Mouse (Mus musculus): ENCODE results near the gene Gm973. TPM values are rescaled to one million over a fixed set of nuclear protein-coding genes. Genes with fewer than 3 reads are reported as not detected.

Gm973 gene
- polyA plus RNA-seq, 2 experiments: 2.1 to 2.8 TPM

GRCm38 (mm10) chr1:59495970-59496369, 20.1 kb upstream of the Gm973 start:
- H3K27ac ChIP-seq (replicated peaks; ENCODE audit: low read depth, low read length): no peak overlapping the region
- no peak for TF ChIP-seq POLR2A (IDR thresholded peaks at IDR 0.05; ENCODE audit: borderline replicate concordance, extremely low read depth, insufficient read depth, insufficient read length)
- no peak for ATAC-seq (ENCODE audit: low FRiP score, low read depth)

GRCm38 (mm10) chr1:59497741-59498613, 18.1 kb upstream of the Gm973 start:
- no peak overlapping the region for H3K27ac ChIP-seq (replicated peaks; ENCODE audit: low read depth, low read length)
- 73% methylated on average over 6 of the region's 6 CpGs for WGBS
- no peaks in the 10 kb centered on the region for H3K27me3 ChIP-seq (ENCODE audit: control insufficient read depth, insufficient read depth, low read length)

More at GRCm38 (mm10) chr1:59495970-59496369, 20.1 kb upstream of the Gm973 start:
- WGBS: 91% methylated on average over 5 of the region's 5 CpGs
- H3K36me3 ChIP-seq (ENCODE audit: control insufficient read depth, insufficient read depth, low read length): peaks cover under 1% of the 10 kb centered on the region; the same call in 1 of the 2 replicates
- no peaks in the 10 kb centered on the region for H3K9me3 ChIP-seq (ENCODE audit: control insufficient read depth, low read length)
- H3K4me3 ChIP-seq (replicated peaks; ENCODE audit: low read length): no peak overlapping the region
- no peak overlapping the region for H3K4me2 ChIP-seq (replicated peaks; ENCODE audit: low read depth, low read length, severe bottlenecking)
- no peak for DNase-seq (ENCODE audit: low spot score)
- H3K4me1 ChIP-seq (ENCODE audit: control insufficient read depth, insufficient read depth, low read length): peaks cover 10% of the 10 kb centered on the region; the same call in 1 of the 2 replicates
- no peaks in the 10 kb centered on the region for H3K27me3 ChIP-seq (ENCODE audit: control insufficient read depth, insufficient read depth, low read length)
- no peak overlapping the region for H3K9ac ChIP-seq (ENCODE audit: low read depth, low read length, severe bottlenecking)

GRCm38 (mm10) chr1:59499327-59499726, 16.7 kb upstream of the Gm973 start:
- H3K9ac ChIP-seq (ENCODE audit: low read depth, low read length, severe bottlenecking): no peak overlapping the region
- no peaks in the 10 kb centered on the region for H3K36me3 ChIP-seq (ENCODE audit: control insufficient read depth, insufficient read depth, low read length)
- H3K4me3 ChIP-seq (replicated peaks; ENCODE audit: low read length): no peak overlapping the region
- WGBS: 63% methylated on average over 3 of the region's 3 CpGs
- no peaks in the 10 kb centered on the region for H3K4me1 ChIP-seq (ENCODE audit: control insufficient read depth, insufficient read depth, low read length)
- no peak overlapping the region for H3K4me2 ChIP-seq (replicated peaks; ENCODE audit: low read depth, low read length, severe bottlenecking)
- ATAC-seq (ENCODE audit: low FRiP score, low read depth) (no peak), DNase-seq (ENCODE audit: low spot score) (no peak)
- TF ChIP-seq POLR2A (IDR thresholded peaks at IDR 0.05; ENCODE audit: borderline replicate concordance, extremely low read depth, insufficient read depth, insufficient read length): no peak
- no peak overlapping the region for H3K27ac ChIP-seq (replicated peaks; ENCODE audit: low read depth, low read length)
- no peaks in the 10 kb centered on the region for H3K9me3 ChIP-seq (ENCODE audit: control insufficient read depth, low read length)
- no peaks in the 10 kb centered on the region for H3K27me3 ChIP-seq (ENCODE audit: control insufficient read depth, insufficient read depth, low read length)

More at GRCm38 (mm10) chr1:59497741-59498613, 18.1 kb upstream of the Gm973 start:
- H3K4me3 ChIP-seq (replicated peaks; ENCODE audit: low read length): no peak overlapping the region
- no peak for DNase-seq (ENCODE audit: low spot score)
- H3K9me3 ChIP-seq (ENCODE audit: control insufficient read depth, low read length): no peaks in the 10 kb centered on the region
- no peak overlapping the region for H3K4me2 ChIP-seq (replicated peaks; ENCODE audit: low read depth, low read length, severe bottlenecking)
- no peaks in the 10 kb centered on the region for H3K36me3 ChIP-seq (ENCODE audit: control insufficient read depth, insufficient read depth, low read length)
- H3K4me1 ChIP-seq (ENCODE audit: control insufficient read depth, insufficient read depth, low read length): 0 out of 2 replicates have a peak, but pooled peaks cover 2% of the 10 kb centered on the region
- ATAC-seq (ENCODE audit: low FRiP score, low read depth): no peak
- no peak overlapping the region for H3K9ac ChIP-seq (ENCODE audit: low read depth, low read length, severe bottlenecking)
- no peak for TF ChIP-seq POLR2A (IDR thresholded peaks at IDR 0.05; ENCODE audit: borderline replicate concordance, extremely low read depth, insufficient read depth, insufficient read length)

GRCm38 (mm10) chr1:59502355-59502754, 13.7 kb upstream of the Gm973 start:
- ATAC-seq (ENCODE audit: low FRiP score, low read depth): no peak
- Histone ChIP-seq H3K27me3 (ENCODE audit: control insufficient read depth, insufficient read depth, low read length) (no peaks in the 10 kb centered on the region), H3K4me3 (replicated peaks; ENCODE audit: low read length) (no peak overlapping the region), H3K9ac (ENCODE audit: low read depth, low read length, severe bottlenecking) (no peak overlapping the region), H3K27ac (replicated peaks; ENCODE audit: low read depth, low read length) (no peak overlapping the region), H3K36me3 (ENCODE audit: control insufficient read depth, insufficient read depth, low read length) (no peaks in the 10 kb centered on the region), H3K4me2 (replicated peaks; ENCODE audit: low read depth, low read length, severe bottlenecking) (no peak overlapping the region), H3K9me3 (ENCODE audit: control insufficient read depth, low read length) (no peaks in the 10 kb centered on the region), H3K4me1 (ENCODE audit: control insufficient read depth, insufficient read depth, low read length) (no peaks in the 10 kb centered on the region)
- DNase-seq (ENCODE audit: low spot score): no peak
- no peak for TF ChIP-seq POLR2A (IDR thresholded peaks at IDR 0.05; ENCODE audit: borderline replicate concordance, extremely low read depth, insufficient read depth, insufficient read length)
- WGBS: 76% methylated on average over 2 of the region's 2 CpGs

- Histone ChIP-seq H3K27ac (replicated peaks; ENCODE audit: low read depth, low read length) (no peak overlapping the region), H3K9ac (ENCODE audit: low read depth, low read length, severe bottlenecking) (no peak overlapping the region), H3K4me2 (replicated peaks; ENCODE audit: low read depth, low read length, severe bottlenecking) (no peak overlapping the region), H3K27me3 (ENCODE audit: control insufficient read depth, insufficient read depth, low read length) (no peaks in the 10 kb centered on the region), H3K4me3 (replicated peaks; ENCODE audit: low read length) (no peak overlapping the region), H3K9me3 (ENCODE audit: control insufficient read depth, low read length) (no peaks in the 10 kb centered on the region), H3K36me3 (ENCODE audit: control insufficient read depth, insufficient read depth, low read length) (no peaks in the 10 kb centered on the region), H3K4me1 (ENCODE audit: control insufficient read depth, insufficient read depth, low read length) (peaks cover 9% of the 10 kb centered on the region)
- TF ChIP-seq POLR2A (IDR thresholded peaks at IDR 0.05; ENCODE audit: borderline replicate concordance, extremely low read depth, insufficient read depth, insufficient read length): no peak
- 40% methylated on average over 7 of the region's 7 CpGs for WGBS
- no peak for ATAC-seq (ENCODE audit: low FRiP score, low read depth)
- DNase-seq (ENCODE audit: low spot score): no peak
Measured at GRCm38 (mm10) chr1:59503659-59504301, 12.3 kb upstream of the Gm973 start.
